Mouse (Mus musculus): ENCODE data around the gene Hhatl.

The Hhatl gene

GRCm38 (mm10) chr9:121762761-121763160 is 29.5 kb downstream of the Hhatl start:
- in situ Hi-C loops (cut with MboI; ENCODE audit: low pct_unique_long_range_greater_than_20kb in 1 of 2, low sequenced_read_pairs in 2 of 2, unreplicated experiment in 1 of 2), result no loop called here

GRCm38 (mm10) chr9:121762248-121762647 is 30.1 kb downstream of the Hhatl start:
- in situ Hi-C loops (cut with MboI; ENCODE audit: low pct_unique_long_range_greater_than_20kb in 1 of 2, low sequenced_read_pairs in 2 of 2, unreplicated experiment in 1 of 2), result no loop called here

- in situ Hi-C loops (cut with MboI; ENCODE audit: low pct_unique_long_range_greater_than_20kb in 1 of 2, low sequenced_read_pairs in 2 of 2, unreplicated experiment in 1 of 2), result no loop called here
Observed at GRCm38 (mm10) chr9:121761787-121762186, 30.5 kb downstream of the Hhatl start.

- in situ Hi-C loops (cut with MboI; ENCODE audit: low pct_unique_long_range_greater_than_20kb in 1 of 2, low sequenced_read_pairs in 2 of 2, unreplicated experiment in 1 of 2), result no loop called here
Observed at GRCm38 (mm10) chr9:121761091-121761665, 31.1 kb downstream of the Hhatl start.

- in situ Hi-C loops (cut with MboI; ENCODE audit: low pct_unique_long_range_greater_than_20kb in 1 of 2, low sequenced_read_pairs in 2 of 2, unreplicated experiment in 1 of 2), result no loop called here
Observed at GRCm38 (mm10) chr9:121760271-121761090, 31.8 kb downstream of the Hhatl start.

- in situ Hi-C loops (cut with MboI; ENCODE audit: low pct_unique_long_range_greater_than_20kb in 1 of 2, low sequenced_read_pairs in 2 of 2, unreplicated experiment in 1 of 2), result no loop called here
Observed at GRCm38 (mm10) chr9:121759091-121760081, 32.9 kb downstream of the Hhatl start, which contains the start of gene Zfp651. TSS of gene Zfp651 (plus strand) at chr9:121759330.

GRCm38 (mm10) chr9:121757835-121758814 is 34.2 kb downstream of the Hhatl start:
- in situ Hi-C loops (cut with MboI; ENCODE audit: low pct_unique_long_range_greater_than_20kb in 1 of 2, low sequenced_read_pairs in 2 of 2, unreplicated experiment in 1 of 2), result no loop called here

GRCm38 (mm10) chr9:121757432-121757831 is 34.9 kb downstream of the Hhatl start:
- in situ Hi-C loops (cut with MboI; ENCODE audit: low pct_unique_long_range_greater_than_20kb in 1 of 2, low sequenced_read_pairs in 2 of 2, unreplicated experiment in 1 of 2), result no loop called here

- in situ Hi-C loops (cut with MboI; ENCODE audit: low pct_unique_long_range_greater_than_20kb in 1 of 2, low sequenced_read_pairs in 2 of 2, unreplicated experiment in 1 of 2), result no loop called here
Observed at GRCm38 (mm10) chr9:121756785-121757184, 35.5 kb downstream of the Hhatl start.

- in situ Hi-C loops (cut with MboI; ENCODE audit: low pct_unique_long_range_greater_than_20kb in 1 of 2, low sequenced_read_pairs in 2 of 2, unreplicated experiment in 1 of 2), result no loop called here
Observed at GRCm38 (mm10) chr9:121754624-121755023, 37.7 kb downstream of the Hhatl start.

GRCm38 (mm10) chr9:121752774-121753173 is 39.5 kb downstream of the Hhatl start:
- in situ Hi-C loops (cut with MboI; ENCODE audit: low pct_unique_long_range_greater_than_20kb in 1 of 2, low sequenced_read_pairs in 2 of 2, unreplicated experiment in 1 of 2), result no loop called here

- in situ Hi-C loops (cut with MboI; ENCODE audit: low pct_unique_long_range_greater_than_20kb in 1 of 2, low sequenced_read_pairs in 2 of 2, unreplicated experiment in 1 of 2), result no loop called here
Observed at GRCm38 (mm10) chr9:121744051-121744450, 48.3 kb downstream of the Hhatl start.

- in situ Hi-C loops (cut with MboI; ENCODE audit: low pct_unique_long_range_greater_than_20kb in 1 of 2, low sequenced_read_pairs in 2 of 2, unreplicated experiment in 1 of 2), result no loop called here
Observed at GRCm38 (mm10) chr9:121741168-121741567, 51.1 kb downstream of the Hhatl start.

GRCm38 (mm10) chr9:121740490-121740889 is 51.8 kb downstream of the Hhatl start:
- in situ Hi-C loops (cut with MboI; ENCODE audit: low pct_unique_long_range_greater_than_20kb in 1 of 2, low sequenced_read_pairs in 2 of 2, unreplicated experiment in 1 of 2), result no loop called here
